Mouse (Mus musculus) liver, postnatal 0 days (tissue): Measurements from ENCODE around the gene Serpinb1c. TPM values are rescaled to one million over a fixed set of nuclear protein-coding genes. Genes with fewer than 3 reads are reported as not detected.

Experiments used
- ATAC-seq: fragments of 200-750 bp; cut with Nextera tagmentation; 2 replicates; pipeline ENCODE4 v1.8.0; 2017; ENCODE audit warnings: mild to moderate bottlenecking, moderate library complexity
- DNase-seq: peaks from one replicate; pipeline ENCODE4 v3.0.0-alpha.2; 2016
- H3K27ac ChIP-seq: fragments of 300-500 bp; sonication (generic); 2 replicates; pipeline ENCODE4 v1.5.1; 2014; ENCODE audit warnings: antibody characterized with exemption, moderate library complexity, mild to moderate bottlenecking, low read depth
- H3K27me3 ChIP-seq: fragments of 300-500 bp; sonication (generic); 2 replicates; pipeline ENCODE4 v1.6.1; 2014; ENCODE audit warnings: low read length, control low read depth, mixed read lengths; ENCODE audit not compliant: insufficient read depth
- H3K36me3 ChIP-seq: fragments of 300-500 bp; sonication (generic); replicated peaks from 2 replicates; pipeline ENCODE4 v1.6.1; 2014; ENCODE audit warnings: mild to moderate bottlenecking, control low read depth, low read length, moderate library complexity, mixed read lengths; ENCODE audit not compliant: insufficient read depth
- H3K4me1 ChIP-seq: fragments of 300-500 bp; sonication (generic); 2 replicates; pipeline ENCODE4 v1.6.1; 2014; ENCODE audit warnings: antibody characterized with exemption, mild to moderate bottlenecking, control low read depth; ENCODE audit not compliant: insufficient read depth
- H3K4me2 ChIP-seq: fragments of 300-500 bp; sonication (generic); 2 replicates; pipeline ENCODE4 v1.6.1; 2014; ENCODE audit warnings: low read depth, mild to moderate bottlenecking, low read length, moderate library complexity, mixed read lengths
- H3K4me3 ChIP-seq: fragments of 300-500 bp; sonication (generic); 2 replicates; pipeline ENCODE4 v1.5.1; 2014; ENCODE audit warnings: low read depth, low read length
- H3K9ac ChIP-seq: fragments of 300-500 bp; sonication (generic); replicated peaks from 2 replicates; pipeline ENCODE4 v1.6.1; 2014; ENCODE audit warnings: mild to moderate bottlenecking, moderate library complexity
- H3K9me3 ChIP-seq: fragments of 300-500 bp; sonication (generic); 2 replicates; pipeline ENCODE4 v1.6.1; 2016; ENCODE audit warnings: mild to moderate bottlenecking, control low read depth, low read length, mixed read lengths
- CTCF ChIP-seq: sonication (generic); IDR thresholded peaks from 2 replicates; pipeline ENCODE4 v1.5.1; 2016; ENCODE audit warnings: antibody characterized with exemption, low read depth
- EP300 ChIP-seq: IDR thresholded peaks from 2 replicates; pipeline ENCODE4 v1.6.1; 2016; ENCODE audit warnings: antibody characterized with exemption, low read depth, mild to moderate bottlenecking
- WGBS: fragments of 180-500 bp; shearing (Covaris S2); extraction: QIAGEN DNeasy Blood & Tissue Kit; methylation state at CpG from one replicate; pipeline ENCODE4 v1.1.7; 2014; ENCODE audit not compliant: insufficient replicate concordance; 5-methylcytosine and 5-hydroxymethylcytosine counted together
- polyA plus RNA-seq: library from polyadenylated mRNA; unstranded; fragments of >200 nt; fragmentation: Nextera tagmentation; extraction: Ambion mirVana; gene quantifications from 2 replicates; pipeline ENCODE4 v1.2.1, GENCODE M21; 2015

Serpinb1c gene
- polyA plus RNA-seq, 1 experiment from 2014 or later = not detected

DNA sequence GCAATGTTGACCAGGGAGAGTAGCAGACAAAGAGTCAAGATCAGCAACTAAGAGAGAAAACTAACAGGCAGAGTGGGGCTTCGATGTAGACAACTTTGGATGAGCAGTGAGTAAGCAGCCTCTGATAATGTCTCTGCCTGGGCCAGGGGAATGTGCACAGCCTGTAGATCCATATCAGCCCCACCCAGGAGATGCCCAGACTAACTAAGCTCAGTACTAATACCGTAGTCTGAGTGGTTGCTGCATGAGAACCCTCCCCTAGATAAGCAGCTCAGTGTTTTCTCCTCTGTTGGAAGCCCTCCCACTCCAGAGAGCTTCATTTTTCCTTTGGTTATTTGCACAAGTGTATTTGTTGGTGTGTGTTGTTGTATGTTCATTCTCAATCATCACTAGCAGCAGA, 28.6 kb upstream of the Serpinb1c start:
- DNase-seq (no peak), ATAC-seq (no peak)
- no peak overlapping the region for H3K4me3 ChIP-seq
- no peaks in the 10 kb centered on the region for H3K36me3 ChIP-seq
- 64% methylated on average over 2 of the region's 2 CpGs for WGBS
- TF ChIP-seq CTCF (no peak), EP300 (no peak)
- H3K4me1 ChIP-seq = no peaks in the 10 kb centered on the region
- H3K9ac ChIP-seq = no peak overlapping the region
- H3K4me2 ChIP-seq = no peak overlapping the region
- H3K27ac ChIP-seq = no peak overlapping the region
- H3K27me3 ChIP-seq = no peaks in the 10 kb centered on the region
- H3K9me3 ChIP-seq = no peaks in the 10 kb centered on the region

DNA sequence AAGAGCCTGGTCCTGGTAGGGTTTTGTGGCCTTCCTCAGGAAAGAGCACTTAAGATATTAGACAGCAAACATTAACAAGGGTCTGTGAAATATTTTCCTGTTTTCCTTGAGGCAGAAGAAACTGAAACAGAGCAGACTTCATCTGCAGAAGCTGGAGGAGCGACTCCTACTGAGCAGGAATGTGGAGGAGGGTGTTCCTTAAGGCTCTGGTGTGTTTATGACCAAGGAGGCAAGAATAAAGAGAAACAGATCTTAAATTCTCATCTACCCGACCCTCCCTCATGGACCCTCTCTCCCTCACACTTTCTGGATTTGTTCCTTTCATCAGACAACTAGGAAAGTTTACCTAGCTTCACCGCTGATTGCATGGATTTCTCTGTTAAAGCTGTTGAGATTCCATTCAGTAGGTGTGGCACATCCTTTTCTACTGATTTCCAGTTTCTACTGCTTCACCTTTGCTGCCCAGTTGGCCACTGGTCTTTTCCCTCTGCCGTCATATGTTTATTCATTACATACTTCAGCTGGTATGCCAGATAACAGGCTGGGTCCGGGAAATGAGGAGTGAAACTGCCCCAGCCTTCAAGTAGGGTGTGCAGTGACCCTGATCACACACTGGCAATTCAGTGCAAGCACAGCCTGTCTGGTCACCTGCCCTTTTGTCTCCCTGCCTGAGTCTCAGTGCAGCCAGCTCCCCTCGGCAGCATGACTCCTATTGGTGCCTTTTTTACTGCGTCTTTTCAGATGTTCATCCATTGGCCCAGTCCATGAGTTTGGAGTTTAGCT, 26.8 kb upstream of the Serpinb1c start:
- no peak for DNase-seq
- H3K4me3 ChIP-seq = no peak overlapping the region
- no peaks in the 10 kb centered on the region for H3K27me3 ChIP-seq

DNA sequence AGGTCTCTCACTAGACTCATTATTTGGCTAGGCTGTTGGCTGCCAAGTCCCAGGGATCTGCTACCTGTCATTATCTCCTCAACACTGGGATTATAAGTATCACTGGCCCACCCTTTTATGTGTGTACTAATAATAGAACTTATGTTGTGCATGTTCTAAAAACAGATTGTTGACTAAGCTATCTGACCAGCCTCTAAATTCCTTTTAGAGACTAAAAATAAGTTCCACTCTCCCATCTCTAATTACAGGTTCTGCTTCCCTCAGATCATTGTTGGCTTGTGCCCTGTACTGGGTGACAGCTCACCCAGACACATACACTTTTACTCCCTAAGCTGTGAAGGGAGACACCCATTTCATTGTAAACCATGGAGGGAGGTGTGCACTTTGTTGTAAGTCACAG, 24.6 kb upstream of the Serpinb1c start:
- TF ChIP-seq CTCF (no peak), EP300 (no peak)
- H3K9ac ChIP-seq = no peak overlapping the region

More for the DNA sequence above, 26.8 kb upstream of the Serpinb1c start:
- H3K4me2 ChIP-seq = no peak overlapping the region
- no peak overlapping the region for H3K9ac ChIP-seq
- peak; percentile 64 for ATAC-seq
- TF ChIP-seq EP300 (no peak), CTCF (no peak)
- 52% methylated on average over 7 of the region's 7 CpGs for WGBS
- H3K36me3 ChIP-seq = no peaks in the 10 kb centered on the region
- no peaks in the 10 kb centered on the region for H3K9me3 ChIP-seq
- no peaks in the 10 kb centered on the region for H3K4me1 ChIP-seq
- no peak overlapping the region for H3K27ac ChIP-seq

DNA sequence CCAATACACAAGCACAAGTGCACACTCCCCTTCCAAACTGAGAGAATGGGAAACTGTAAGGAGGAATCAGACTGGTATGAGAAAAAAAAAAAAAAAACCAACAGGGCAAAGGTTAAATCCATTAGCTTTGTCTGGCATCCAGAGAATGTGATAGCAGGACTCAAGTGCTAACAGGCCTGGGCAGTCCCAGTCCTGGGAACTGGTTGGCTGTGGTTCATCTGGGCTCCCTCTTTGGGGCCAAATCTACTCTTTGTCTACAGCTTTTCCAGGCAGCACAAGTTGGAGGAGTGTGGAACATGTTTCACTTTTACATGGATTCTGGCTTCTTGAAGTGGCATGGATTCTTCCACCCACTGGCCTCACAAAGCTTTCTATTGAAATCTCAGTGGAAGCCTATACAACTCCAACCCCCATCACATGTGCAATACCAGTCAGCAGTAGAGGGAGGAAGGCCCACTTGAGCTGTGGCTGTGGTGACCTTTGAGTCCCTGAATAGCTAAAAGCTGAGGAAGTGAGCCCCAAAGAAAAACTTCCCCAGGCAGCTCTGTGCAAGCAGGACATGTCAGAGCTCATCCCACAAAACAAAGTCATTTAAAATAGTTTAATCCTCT, 14.9 kb upstream of the Serpinb1c start:
- ATAC-seq = no peak

More for the DNA sequence above, 24.6 kb upstream of the Serpinb1c start:
- Histone ChIP-seq H3K27ac (no peak overlapping the region), H3K9me3 (no peaks in the 10 kb centered on the region), H3K4me3 (no peak overlapping the region), H3K27me3 (no peaks in the 10 kb centered on the region), H3K36me3 (no peaks in the 10 kb centered on the region), H3K4me1 (no peaks in the 10 kb centered on the region), H3K4me2 (no peak overlapping the region)
- DNase-seq (no peak), ATAC-seq (no peak)

DNA sequence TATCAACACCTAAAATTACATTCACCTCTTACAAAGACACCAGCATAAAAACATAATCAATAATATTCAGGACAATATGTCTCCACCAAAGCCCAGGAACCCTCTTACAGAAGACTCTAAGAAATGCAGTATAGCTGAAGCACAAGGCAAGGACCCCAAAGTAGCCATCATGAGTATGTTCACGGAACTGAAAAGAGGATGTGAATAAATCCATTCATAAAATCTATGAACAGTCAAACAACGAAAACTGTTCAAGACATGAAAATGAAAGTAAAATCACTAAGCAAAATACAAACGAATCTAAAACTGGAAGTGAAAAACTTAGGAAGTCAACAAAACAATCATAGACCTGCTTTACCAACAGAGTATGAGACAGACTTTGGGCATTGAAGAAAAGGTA, 10.2 kb upstream of the Serpinb1c start:
- no peak overlapping the region for H3K27ac ChIP-seq
- TF ChIP-seq CTCF (no peak), EP300 (no peak)
- 52% methylated on average over 3 of the region's 3 CpGs for WGBS
- no peak overlapping the region for H3K4me2 ChIP-seq
- no peak overlapping the region for H3K9ac ChIP-seq
- H3K27me3 ChIP-seq = no peaks in the 10 kb centered on the region
- no peak for DNase-seq
- H3K36me3 ChIP-seq = no peaks in the 10 kb centered on the region
- H3K9me3 ChIP-seq = no peaks in the 10 kb centered on the region
- H3K4me1 ChIP-seq = no peaks in the 10 kb centered on the region
- no peak for ATAC-seq
- no peak overlapping the region for H3K4me3 ChIP-seq

More for the DNA sequence above, 14.9 kb upstream of the Serpinb1c start:
- Histone ChIP-seq H3K36me3 (no peaks in the 10 kb centered on the region), H3K27ac (no peak overlapping the region), H3K9ac (no peak overlapping the region), H3K4me1 (no peaks in the 10 kb centered on the region), H3K9me3 (no peaks in the 10 kb centered on the region), H3K4me2 (no peak overlapping the region), H3K4me3 (no peak overlapping the region), H3K27me3 (no peaks in the 10 kb centered on the region)
- no peak for DNase-seq
- no peak for TF ChIP-seq CTCF
- TF ChIP-seq EP300 = no peak

DNA sequence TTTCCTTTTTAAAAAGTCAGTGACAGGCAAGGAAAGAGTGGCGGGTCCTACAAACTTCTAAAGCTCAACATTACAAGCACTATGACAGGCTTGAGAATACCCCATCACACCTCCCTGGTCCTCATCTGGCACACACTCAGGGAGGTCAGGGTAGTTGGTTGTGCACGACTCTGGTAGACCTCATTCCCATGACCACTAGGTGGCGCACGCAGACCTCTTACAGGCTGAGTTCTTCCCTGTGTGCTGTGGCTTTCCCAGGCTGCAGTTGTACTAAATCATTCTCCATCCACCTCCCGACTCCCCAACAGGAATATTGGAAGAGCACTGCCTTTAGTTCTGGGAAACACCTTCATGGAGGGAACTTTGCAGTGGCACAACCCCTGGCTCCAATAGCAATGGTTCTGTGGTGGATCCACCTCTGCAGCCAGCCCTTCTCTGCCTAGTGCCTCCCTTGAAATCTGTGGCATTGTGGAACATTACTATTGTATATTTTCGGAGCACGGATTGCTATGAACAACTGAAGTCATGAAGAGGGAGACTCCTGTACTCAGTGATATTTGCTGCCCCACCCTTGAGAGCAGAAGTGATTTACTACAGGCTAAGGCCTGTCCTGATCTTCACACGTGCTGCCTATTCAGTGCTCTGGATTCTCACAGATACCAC, 5.3 kb upstream of the Serpinb1c start:
- H3K27me3 ChIP-seq = 0 out of 2 replicates have a peak, but pooled peaks cover 2% of the 10 kb centered on the region
- ATAC-seq (peak; percentile 83), DNase-seq (peak; percentile 91)
- no peak overlapping the region for H3K4me2 ChIP-seq
- no peaks in the 10 kb centered on the region for H3K4me1 ChIP-seq
- no peaks in the 10 kb centered on the region for H3K9me3 ChIP-seq
- no peak overlapping the region for H3K9ac ChIP-seq
- no peaks in the 10 kb centered on the region for H3K36me3 ChIP-seq
- no peak overlapping the region for H3K4me3 ChIP-seq
- TF ChIP-seq EP300 = no peak
- peak; percentile 98 for TF ChIP-seq CTCF
- WGBS = 26% methylated on average over 8 of the region's 8 CpGs
- H3K27ac ChIP-seq = no peak overlapping the region
